Mouse (Mus musculus) embryo, embryonic 10 days (tissue): Measurements from ENCODE around the gene Pbx2.
A peak's percentile ranks its signal among the peaks of the same experiment; 100 is the strongest.

Experiments
- DNase-seq: peaks from one replicate; pipeline ENCODE4 v3.0.0-alpha.2; 2015; ENCODE audit warnings: low spot score

The Pbx2 gene

DNA sequence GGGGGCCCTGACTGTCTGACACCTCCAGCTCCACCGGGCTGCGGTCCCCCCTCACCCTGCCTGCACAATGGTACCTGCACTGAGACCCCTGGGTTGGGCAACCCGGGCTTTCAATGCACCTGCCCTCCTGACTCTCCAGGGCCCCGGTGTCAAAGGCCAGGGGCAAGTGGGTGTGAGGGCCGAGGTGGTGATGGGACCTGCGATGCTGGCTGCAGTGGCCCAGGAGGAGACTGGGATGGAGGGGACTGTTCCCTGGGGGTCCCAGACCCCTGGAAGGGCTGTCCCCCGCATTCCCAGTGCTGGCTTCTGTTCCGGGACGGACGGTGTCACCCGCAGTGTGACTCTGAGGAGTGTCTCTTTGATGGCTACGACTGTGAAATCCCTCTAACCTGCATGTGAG is 8.5 kb upstream of the Pbx2 start:
- DNase-seq: no peak

DNA sequence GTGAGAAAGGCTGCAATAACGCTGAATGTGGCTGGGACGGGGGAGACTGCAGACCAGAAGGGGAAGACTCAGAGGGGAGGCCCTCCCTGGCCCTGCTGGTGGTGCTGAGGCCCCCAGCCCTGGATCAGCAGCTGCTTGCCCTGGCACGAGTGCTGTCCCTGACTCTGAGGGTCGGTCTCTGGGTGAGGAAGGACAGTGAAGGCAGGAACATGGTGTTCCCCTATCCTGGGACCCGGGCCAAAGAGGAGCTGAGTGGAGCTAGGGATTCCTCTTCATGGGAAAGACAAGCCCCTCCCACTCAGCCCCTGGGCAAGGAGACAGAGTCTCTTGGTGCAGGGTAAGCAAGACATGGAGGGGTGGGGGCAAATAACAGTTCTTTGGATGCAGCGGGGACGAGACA is 7.7 kb upstream of the Pbx2 start:
- DNase-seq: no peak

DNA sequence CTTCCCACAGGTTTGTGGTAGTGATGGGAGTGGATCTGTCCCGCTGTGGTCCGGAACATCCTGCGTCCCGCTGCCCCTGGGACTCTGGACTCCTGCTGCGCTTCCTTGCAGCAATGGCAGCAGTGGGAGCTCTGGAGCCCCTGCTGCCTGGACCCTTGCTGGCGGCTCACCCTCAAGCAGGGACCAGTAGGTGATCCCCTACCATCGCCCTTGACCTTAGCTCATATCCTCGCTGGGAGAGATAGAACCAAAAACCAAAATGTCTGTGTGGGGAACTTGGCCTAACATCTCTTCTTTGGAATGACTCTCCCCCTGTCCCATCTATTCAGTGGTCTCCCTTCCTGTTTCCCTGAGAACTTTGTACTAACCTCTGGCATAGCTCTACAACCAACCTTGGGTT is 7.2 kb upstream of the Pbx2 start:
- DNase-seq: no peak

DNA sequence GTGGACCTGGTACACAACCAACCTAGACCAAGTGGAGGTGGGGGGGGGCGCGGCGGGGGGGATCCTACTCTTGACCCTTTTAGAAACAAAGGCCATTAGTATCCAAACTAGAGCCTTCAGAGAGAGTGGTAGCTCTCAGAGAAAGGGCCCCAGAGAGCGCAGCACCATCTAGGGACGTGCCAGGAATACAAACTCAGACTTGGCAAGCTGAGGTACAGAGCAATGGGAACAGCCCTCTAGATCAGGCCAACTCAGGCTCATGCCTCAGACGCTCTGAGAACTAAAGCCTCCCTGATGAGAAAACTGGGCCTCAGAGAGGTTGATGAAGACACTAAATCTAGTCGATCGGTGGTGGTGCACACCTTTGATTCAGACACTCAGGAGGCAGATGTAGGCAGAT is 5.9 kb upstream of the Pbx2 start:
- no peak for DNase-seq

DNA sequence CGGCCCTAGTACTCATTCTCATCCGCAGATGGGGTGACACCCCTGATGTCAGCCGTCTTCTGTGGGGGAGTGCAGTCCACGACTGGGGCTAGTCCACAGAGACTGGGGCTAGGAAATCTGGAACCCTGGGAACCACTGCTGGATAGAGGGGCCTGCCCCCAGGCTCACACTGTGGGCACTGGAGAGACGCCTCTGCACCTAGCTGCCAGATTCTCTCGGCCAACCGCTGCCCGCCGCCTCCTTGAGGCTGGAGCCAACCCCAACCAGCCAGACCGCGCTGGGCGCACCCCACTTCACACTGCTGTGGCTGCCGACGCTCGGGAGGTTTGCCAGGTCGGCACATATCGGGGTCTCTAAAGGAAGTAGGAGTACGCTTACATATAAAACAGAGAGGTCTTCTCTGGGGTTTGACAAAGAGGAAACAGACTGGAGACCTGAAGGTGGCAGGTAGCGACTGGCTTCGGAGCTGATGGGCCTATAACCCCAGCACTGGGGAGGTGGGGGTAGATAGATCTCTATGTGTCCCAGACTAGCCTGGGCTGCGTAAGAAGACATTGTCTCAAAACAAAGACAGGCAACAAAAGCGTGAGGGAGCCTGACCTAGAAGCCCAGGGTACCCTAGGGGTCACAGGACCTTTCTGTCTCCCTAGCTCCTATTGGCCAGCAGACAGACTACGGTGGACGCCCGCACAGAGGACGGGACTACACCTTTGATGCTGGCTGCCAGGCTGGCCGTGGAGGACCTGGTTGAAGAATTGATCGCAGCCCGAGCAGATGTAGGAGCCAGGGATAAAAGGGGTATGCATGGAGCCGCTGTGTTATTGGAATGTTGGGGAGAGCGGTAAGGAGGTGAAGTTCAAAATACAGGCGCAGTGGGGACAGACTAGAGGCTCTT is 4.9 kb upstream of the Pbx2 start:
- DNase-seq: peak; percentile 72

DNA sequence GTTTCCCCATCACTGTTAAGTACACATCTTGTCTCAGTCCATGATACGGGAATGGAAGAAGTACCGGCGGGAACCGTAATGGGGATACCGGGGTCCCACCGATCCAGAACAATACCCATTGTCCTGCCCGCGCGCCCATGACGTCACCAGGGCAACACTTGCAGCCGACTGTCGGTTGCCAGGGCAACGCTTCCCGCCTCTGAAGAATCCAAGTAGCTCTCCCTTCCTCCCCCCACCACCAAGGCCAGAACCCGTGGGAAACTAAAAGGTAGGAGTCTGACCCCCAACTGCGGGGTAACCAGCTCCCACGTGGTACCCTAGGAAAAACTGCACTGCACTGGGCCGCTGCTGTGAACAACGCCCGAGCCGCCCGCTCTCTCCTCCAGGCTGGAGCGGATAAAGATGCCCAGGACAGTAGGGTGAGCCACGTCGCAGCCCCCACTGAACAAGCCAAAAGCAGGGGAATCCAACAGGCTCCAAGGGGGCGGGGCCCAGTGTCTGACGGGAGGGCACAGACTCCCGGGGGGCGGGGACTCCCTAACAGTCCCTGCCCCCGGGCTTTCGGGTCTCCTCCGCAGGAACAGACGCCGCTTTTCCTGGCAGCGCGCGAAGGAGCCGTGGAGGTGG is 4.2 kb upstream of the Pbx2 start:
- DNase-seq: peak; percentile 96

DNA sequence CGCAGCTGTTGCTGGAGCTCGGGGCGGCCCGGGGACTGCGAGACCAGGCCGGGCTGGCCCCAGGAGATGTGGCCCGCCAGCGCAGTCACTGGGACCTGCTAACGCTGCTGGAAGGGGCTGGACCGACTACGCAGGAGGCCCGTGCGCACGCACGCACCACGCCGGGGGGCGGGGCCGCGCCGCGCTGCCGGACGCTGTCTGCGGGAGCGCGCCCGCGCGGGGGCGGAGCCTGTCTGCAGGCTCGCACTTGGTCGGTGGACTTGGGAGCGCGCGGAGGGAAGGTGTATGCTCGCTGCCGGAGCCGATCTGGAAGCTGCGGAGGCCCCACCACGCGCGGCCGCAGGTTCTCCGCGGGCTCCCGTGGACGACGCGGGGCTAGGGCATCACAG is 3.6 kb upstream of the Pbx2 start:
- DNase-seq: peak; percentile 95

DNA sequence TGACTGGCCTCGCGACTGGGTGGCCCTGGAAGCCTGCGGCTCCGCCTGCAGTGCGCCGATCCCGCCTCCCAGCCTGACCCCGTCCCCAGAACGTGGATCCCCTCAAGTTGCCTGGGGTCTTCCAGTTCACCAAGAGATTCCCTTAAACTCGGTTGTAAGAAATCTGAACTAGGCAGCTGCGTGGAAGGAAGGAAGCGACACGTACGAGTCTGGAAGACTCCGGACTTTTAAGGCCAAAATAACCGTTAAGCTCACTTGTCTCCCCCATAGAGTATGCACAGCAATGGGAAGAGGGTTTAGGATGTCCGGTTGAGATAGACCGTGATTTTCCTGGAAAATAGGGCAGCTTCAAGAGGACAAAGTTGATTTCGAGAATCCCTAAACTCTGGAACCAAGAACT is 3.3 kb upstream of the Pbx2 start:
- no peak for DNase-seq

DNA sequence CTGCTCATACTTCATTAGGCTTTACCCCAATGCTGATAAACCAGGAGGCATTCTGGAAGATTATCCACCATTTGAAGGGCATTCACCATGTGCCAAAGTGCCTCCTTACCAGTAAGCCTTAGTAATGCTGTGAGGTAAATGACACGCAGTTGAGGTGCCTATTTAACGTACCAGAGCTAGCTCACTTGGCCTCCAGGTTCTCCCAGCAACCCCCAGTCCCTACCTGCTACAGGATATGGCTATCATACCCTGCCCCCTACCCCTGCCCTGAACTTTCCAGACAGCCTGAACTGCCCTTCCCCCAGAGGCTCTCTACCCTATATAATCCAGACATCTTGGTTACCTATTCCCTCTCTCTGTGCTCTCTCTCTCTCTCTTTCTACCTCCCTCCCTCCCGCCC is 2.3 kb upstream of the Pbx2 start:
- DNase-seq: no peak

DNA sequence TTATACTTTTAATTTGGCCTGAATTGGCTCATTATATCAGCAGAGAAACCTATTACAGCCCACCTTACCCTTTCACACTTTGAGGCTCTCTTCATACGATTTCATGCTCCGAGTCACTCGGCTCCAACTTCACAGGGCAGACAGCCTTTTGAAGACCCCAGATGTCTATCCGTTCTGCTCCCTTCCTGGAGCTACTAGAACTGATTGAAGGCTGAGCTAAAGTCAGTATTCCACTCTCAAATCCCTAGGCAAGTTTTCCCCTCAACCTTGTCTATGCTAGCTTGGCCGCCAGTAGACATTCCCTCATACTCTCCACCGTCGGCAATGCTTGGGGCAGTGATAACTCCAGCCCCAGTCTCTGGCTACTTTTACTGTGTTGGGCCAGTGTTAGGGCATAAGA is 1.9 kb upstream of the Pbx2 start:
- no peak for DNase-seq

DNA sequence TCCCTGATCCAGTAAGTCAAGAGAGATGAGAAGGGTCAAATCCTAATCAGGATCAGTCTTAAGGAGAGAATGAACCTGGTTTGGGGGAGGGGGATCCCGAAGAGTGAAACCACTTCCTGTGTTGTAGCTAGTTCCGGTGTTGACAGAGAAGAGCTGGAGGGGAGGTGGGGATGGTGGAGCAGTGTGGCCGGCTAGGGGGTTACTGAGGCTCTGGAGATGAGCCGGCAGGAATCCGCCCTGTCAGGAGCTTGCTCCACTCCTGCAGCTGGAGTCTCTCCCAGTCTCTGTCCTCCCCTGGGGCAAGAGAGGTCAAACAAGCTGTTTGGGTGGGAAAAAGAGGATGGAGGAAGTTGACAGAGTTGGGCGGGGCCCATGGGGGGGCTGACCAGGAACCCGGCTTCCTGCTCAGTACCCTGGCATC is 1.4 kb upstream of the Pbx2 start, which contains the start of gene Gpsm3:
Gene Gpsm3, plus strand, starts transcription at position 126 of the 421 bp plus-strand sequence.
- peak; percentile 33 for DNase-seq

DNA sequence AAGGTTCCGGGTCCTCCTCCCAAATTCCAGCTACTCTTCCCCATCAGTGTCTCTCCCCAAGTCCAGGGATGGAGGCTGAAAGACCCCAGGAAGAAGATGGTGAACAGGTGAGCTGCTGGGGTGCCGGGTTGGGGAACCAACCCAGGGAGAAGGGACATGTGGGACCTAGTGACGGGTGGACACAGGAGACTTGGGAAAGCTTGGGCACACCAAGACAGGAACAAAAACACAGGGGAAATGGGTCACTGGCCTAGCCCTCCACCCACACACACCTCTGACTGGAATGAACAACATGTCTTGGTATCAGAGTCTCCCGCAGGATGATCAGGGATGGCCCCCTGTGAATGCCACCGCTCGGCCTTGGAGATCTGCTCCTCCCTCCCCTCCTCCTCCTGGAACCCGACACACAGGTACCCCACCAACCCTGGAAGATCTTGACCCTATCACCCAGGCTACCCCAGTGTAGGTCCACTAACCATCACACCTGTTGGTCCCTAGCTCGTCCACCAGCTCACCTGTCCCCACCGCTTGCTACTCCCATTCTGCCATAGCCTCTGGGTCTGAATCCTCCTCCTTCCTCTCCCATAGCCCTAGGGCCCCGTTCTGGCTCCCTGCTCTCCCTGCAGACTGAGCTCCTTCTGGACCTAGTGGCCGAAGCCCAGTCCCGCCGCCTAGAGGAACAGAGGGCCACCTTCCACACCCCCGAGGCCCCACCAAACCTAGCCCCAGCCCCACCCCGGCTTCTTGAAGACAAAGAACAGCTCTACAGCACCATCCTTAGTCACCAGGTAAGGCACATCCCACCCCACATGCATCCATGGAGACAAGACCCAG is 695 bp upstream of the Pbx2 start:
- DNase-seq: no peak

DNA sequence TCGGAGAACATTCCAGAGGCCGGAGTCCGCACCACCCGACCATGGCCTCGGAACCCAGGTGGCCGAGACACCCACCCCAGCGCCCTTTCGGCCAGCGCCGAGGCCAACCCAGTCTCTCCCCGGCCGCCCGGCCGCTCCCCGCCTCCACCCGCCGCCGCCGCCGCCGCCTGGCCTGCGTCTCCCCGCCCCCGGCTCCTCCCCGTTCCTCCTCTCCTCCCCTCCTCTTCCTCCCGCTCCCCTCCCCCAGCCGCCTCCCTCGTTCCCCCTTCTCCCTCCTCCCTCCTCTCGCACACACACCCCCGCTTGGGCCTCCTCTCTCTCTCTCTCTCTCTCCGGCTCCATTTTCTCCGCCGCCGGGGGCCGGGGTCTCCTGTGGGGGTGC is 919 bp downstream of the Pbx2 start:
- DNase-seq: peak; percentile 88

DNA sequence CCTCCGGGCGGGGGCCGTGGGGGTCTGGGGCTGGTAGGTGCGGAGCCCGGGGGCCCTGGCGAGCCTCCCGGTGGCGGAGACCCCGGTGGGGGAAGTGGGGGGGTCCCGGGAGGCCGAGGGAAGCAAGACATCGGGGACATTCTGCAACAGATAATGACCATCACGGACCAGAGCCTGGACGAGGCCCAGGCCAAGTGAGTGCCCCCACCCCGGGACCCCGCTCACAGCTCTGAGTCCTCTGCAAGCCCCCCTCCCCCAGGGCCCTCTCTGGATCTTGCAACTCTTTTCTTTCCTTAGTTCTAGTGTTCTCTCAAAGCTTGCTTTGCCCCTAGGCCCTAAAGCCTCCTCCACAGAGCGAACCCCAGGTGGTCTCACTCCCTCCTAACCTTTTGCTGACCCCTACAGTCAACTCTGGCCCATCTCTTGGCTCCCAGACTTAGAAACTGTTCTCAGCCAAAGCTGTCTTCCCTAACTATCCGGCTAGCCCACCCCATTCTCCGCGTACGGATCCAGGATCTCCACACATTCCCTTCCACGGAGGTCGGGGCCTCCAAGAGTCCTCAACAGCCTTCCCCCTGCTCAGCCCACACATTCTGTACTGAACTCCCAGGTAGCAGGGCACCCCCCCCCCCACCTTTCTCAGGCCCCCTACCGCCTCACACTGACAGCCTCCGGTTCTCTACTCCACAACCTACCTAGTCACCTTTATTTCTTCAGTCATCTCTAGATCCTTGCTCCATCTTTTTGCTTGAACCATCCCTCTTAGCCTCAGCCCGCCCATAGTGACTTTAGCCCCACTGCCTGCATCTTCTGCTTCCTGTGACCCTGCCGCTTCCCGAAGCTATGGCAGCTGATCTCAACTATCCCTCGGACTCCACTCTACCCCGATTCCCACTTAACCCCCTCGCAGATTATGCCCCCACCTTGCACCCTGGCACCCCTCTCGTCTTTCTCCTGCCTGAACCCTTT is 1.8 kb downstream of the Pbx2 start:
- peak; percentile 75 for DNase-seq

DNA sequence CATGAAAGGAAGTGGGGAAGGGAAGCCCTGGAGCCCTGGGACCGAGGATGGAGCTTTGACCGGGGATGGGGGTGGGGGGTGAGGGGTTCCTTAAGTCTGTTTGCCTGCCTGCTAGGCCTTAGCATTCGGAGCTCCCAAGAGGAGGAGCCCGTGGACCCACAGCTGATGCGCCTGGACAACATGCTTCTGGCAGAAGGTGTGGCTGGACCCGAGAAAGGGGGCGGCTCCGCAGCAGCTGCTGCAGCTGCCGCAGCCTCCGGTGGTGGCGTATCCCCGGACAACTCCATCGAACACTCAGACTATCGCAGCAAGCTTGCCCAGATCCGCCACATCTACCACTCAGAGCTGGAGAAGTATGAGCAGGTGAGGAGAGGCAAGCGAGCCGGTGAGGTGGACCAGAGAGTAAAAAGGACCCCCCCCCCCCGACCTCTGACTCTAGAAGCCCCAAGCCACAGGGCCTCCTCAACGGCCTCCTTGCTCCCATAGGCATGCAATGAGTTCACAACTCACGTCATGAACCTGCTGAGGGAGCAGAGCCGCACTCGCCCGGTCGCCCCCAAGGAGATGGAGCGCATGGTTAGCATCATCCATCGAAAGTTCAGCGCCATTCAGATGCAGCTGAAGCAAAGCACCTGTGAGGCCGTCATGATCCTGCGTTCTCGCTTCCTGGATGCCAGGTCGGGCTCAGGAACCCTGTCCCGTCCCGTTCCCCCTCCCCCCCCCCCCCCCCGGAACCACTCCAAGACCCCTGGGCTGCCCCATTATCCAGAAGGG is 2.9 kb downstream of the Pbx2 start:
- DNase-seq: peak; percentile 53

DNA sequence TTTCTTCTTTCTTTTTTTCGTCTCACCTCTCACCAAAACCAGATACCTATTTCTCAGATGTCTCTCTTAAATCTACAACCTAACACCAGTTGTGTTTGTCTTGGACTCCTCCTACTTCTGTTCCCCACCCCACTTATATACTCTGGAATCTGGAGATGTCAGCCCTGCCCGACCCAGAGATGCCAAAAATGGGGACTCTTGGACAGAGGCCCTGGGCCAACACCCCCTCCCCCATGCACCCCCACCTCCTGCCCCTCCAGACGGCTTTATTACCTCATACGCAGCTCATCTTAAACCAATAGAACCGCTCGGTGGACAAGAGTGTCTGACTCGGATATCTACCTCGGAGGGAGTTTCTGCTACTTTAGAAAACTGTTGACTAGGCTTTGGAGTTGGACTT is 5.0 kb downstream of the Pbx2 start:
- no peak for DNase-seq

DNA sequence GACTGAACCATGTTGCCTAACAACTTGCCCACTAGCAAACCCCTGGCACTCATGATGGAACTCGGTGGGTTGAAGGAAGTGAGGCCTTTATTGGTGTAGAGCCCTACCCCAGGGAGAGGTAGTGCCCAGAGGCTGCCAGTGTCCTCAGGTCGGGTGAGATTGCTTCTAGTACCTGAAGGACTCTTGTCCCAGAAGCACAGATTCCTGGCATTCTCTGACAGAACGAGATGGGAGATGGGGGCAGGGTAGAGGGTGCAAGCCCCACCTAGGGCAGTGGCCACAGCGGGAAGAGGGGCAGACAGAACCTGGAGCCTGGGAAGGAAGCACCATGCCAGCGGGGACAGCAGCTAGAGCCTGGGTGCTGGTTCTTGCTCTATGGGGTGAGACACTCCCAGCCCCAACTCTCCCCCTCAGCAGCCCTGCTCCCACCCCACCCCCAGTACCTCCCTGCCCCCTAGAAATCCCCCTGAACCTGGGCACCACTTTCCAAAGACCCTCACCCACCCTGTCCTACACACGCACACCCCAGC is 6.6 kb downstream of the Pbx2 start, which contains the start of gene Ager:
Gene Ager, plus strand, starts transcription at position 297 of the 530 bp plus-strand sequence.
- no peak for DNase-seq

DNA sequence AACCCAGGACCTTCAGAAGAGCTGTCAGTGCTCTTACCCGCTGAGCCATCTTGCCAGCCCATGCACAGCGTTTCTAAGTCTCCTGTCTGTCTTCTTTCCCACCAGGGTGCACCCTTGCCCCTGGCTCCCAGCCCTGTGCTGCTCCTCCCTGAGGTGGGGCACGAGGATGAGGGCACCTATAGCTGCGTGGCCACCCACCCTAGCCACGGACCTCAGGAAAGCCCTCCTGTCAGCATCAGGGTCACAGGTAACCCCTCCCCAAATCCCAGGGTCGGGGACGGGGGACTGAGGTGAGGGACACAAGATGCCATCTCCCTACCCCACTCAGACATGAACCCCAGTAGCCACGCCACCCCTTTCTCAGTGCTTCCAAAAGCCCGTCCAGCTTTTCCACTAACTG is 8.8 kb downstream of the Pbx2 start:
- DNase-seq: no peak

DNA sequence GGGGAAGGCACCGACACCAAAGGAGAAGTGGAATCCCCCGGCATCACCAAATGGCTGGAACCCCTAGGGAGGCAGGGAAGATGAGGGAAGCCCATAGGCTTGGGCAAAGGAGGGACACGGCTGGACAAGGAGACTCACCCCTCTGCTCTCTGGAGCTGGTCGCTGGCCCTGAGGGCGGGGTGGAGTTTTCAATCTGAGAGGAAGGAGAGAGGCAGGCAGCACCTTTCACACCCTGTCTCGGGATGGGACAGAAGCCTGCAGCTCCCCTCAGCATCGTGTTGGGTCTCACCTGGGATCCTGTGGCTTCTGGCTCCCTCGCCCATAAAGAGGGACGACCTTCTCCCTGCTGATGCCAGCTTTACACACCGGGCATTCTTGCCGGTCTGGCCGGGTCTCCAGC is 10.7 kb downstream of the Pbx2 start:
- no peak for DNase-seq

DNA sequence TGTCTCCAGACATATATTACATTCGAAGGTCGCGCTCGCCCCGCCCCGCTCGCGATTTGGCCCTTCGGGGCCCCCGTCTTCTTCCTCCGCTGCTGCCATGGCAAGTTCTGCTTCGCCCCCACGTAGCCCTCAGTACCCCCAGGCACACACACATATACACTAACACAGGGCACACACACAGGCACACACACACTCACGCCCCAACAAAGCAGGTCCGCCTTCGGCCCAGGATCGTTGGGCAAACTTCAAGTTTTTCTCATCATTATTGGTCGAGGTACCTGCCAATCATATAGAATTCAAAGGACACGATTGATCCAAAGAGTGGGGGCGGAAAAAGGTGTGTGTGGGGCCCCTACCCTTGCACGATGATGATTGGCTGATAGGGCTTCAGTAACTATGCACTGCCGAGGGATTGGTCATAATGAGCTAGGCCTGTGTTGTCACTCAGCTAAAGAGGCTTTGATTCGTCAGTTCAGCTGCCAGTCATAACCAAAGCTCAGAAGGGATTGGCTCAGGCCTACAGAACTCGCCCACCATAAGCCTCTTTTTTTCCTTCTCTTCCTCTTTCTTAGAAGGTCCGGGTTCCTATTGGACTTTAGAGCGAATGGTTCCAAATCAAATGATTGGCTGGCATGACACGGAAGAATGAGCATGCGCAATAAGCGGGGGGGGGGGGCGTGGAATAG is 12.5 kb downstream of the Pbx2 start, which contains the start of gene Rnf5:
Gene Rnf5, minus strand, starts transcription at position 316 of the 686 bp plus-strand sequence.
- DNase-seq: peak; percentile 100
